Mouse (Mus musculus): ENCODE measurements around the gene Dusp22. TPM values are rescaled to one million over a fixed set of nuclear protein-coding genes. Genes with fewer than 3 reads are reported as not detected.

The Dusp22 gene
- polyA plus RNA-seq, 1 experiment: 25.0 TPM

DNA sequence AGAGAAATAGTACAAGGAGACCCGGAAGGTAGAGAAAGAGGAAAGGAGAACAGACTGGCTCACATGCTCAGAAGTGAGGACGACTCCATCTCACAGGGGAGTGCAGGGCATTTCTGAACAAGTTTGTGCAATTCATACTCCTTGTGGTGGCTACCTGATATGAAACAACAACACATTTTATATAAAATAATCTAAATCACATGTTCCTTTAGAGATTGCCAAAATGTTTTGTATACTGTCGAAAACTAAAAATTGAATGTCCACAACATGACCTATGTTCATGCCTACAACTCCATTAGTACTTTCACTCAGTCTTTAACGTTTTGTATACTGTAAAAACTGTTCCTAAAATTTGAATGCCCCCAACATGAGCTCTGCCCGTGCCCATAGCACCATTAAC is 81.4 kb downstream of the Dusp22 start:
- Histone ChIP-seq H3K27ac (ENCODE audit: control insufficient read depth, insufficient read depth, low read depth, low read length) (no peak overlapping the region), H3K4me3 (ENCODE audit: control insufficient read depth, low read depth, low read length) (no peak overlapping the region)

DNA sequence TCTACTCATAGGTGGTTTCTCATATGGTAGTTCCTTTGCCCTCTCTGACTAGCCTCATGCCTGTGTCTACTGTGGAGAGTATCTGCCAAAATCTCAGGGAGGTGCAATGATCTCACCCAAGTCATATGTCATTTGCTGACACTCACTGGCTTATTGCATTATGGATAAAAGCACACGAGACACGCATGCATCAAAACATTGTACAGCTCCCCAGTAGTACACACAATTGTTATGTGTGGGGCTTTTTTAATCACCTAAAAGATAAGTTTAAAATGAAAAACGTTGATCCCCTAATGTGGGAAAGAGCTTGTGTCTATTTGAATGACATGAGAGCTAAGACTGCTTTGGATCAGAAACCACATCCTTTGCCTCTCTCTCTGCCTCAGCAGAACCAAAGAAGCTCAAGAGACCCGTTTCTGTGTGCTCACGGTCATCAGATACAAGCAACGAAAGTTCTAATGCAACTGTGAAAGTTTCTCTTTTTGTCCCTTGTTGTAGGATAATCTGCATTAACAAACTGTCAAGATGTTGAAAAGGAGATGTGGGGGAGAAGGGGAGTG is 82.7 kb downstream of the Dusp22 start:
- no peak overlapping the region for H3K27ac ChIP-seq (ENCODE audit: control insufficient read depth, insufficient read depth, low read depth, low read length)
- no peaks in the 10 kb centered on the region for H3K27me3 ChIP-seq (ENCODE audit: control insufficient read depth, insufficient read depth, low read length)
- no peaks in the 10 kb centered on the region for H3K36me3 ChIP-seq (ENCODE audit: control insufficient read depth, insufficient read depth, low read length)
- no peaks in the 10 kb centered on the region for H3K4me1 ChIP-seq (ENCODE audit: control insufficient read depth, insufficient read depth, low read length)
- H3K4me3 ChIP-seq (ENCODE audit: control insufficient read depth, low read depth, low read length): no peak overlapping the region
- no peak for TF ChIP-seq CTCF (IDR thresholded peaks at IDR 0.05; ENCODE audit: control insufficient read depth, insufficient read depth, insufficient replicate concordance, low read depth, low read length)
- TF ChIP-seq POLR2A (IDR thresholded peaks at IDR 0.05; ENCODE audit: control insufficient read depth, low read depth, low read length): no peak

More for the DNA sequence above, 81.4 kb downstream of the Dusp22 start:
- Histone ChIP-seq H3K4me1 (ENCODE audit: control insufficient read depth, insufficient read depth, low read length) (no peaks in the 10 kb centered on the region), H3K27me3 (ENCODE audit: control insufficient read depth, insufficient read depth, low read length) (no peaks in the 10 kb centered on the region), H3K36me3 (ENCODE audit: control insufficient read depth, insufficient read depth, low read length) (no peaks in the 10 kb centered on the region)
- TF ChIP-seq POLR2A (IDR thresholded peaks at IDR 0.05; ENCODE audit: control insufficient read depth, low read depth, low read length): no peak
- TF ChIP-seq CTCF (IDR thresholded peaks at IDR 0.05; ENCODE audit: control insufficient read depth, insufficient read depth, insufficient replicate concordance, low read depth, low read length): no peak

DNA sequence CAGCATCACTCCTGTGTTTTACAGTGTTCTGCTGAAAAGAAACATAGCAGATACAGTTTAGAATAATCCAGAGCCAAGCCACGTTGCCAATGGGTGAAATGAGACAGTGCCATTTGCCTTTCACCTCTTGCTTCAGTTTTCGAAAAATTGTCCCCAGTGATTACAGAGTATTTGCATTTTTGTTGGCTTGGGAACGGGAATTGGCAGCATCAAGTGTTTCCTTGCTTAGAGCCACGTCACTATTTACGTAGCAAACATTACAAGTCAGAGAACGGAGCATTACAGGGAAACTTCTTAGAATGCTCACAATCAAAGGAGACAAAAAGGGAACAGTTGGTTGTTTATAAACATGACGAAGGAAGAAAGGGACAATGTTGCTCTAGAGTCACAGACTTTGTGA is 85.3 kb downstream of the Dusp22 start:
- no peak overlapping the region for H3K4me3 ChIP-seq (ENCODE audit: control insufficient read depth, low read depth, low read length)
- peaks cover 13% of the 10 kb centered on the region for H3K4me1 ChIP-seq (ENCODE audit: control insufficient read depth, insufficient read depth, low read length)
- no peaks in the 10 kb centered on the region for H3K36me3 ChIP-seq (ENCODE audit: control insufficient read depth, insufficient read depth, low read length)
- TF ChIP-seq CTCF (IDR thresholded peaks at IDR 0.05; ENCODE audit: control insufficient read depth, insufficient read depth, insufficient replicate concordance, low read depth, low read length) (no peak), POLR2A (IDR thresholded peaks at IDR 0.05; ENCODE audit: control insufficient read depth, low read depth, low read length) (no peak)
- H3K27me3 ChIP-seq (ENCODE audit: control insufficient read depth, insufficient read depth, low read length): peaks cover 2% of the 10 kb centered on the region; the same call in 1 of the 2 replicates
- no peak overlapping the region for H3K27ac ChIP-seq (ENCODE audit: control insufficient read depth, insufficient read depth, low read depth, low read length)

DNA sequence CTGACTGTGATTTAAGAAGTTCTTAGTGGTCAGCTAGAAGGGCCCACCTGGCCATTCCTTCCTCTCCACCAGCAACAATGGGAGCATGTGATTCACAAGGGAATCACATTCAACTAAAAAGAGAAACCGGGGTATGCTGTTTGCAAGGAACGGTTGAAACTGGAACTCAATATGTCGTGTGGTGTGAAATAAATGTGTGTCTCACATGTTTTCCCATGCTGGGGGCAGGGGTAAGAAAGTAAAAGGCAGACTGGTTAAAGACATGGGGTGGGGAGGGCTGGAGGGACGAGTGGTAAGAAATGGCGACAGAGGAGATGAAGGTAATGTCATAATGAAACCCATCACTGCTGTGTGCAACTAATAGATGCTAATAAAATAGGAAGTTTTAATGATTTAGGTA is 87.3 kb downstream of the Dusp22 start:
- Histone ChIP-seq H3K27ac (ENCODE audit: control insufficient read depth, insufficient read depth, low read depth, low read length) (no peak overlapping the region), H3K36me3 (ENCODE audit: control insufficient read depth, insufficient read depth, low read length) (no peaks in the 10 kb centered on the region), H3K27me3 (ENCODE audit: control insufficient read depth, insufficient read depth, low read length) (peaks cover 2% of the 10 kb centered on the region; the same call in 1 of the 2 replicates), H3K4me3 (ENCODE audit: control insufficient read depth, low read depth, low read length) (no peak overlapping the region), H3K4me1 (ENCODE audit: control insufficient read depth, insufficient read depth, low read length) (peaks cover 13% of the 10 kb centered on the region)
- TF ChIP-seq CTCF (IDR thresholded peaks at IDR 0.05; ENCODE audit: control insufficient read depth, insufficient read depth, insufficient replicate concordance, low read depth, low read length) (no peak), POLR2A (IDR thresholded peaks at IDR 0.05; ENCODE audit: control insufficient read depth, low read depth, low read length) (no peak)

DNA sequence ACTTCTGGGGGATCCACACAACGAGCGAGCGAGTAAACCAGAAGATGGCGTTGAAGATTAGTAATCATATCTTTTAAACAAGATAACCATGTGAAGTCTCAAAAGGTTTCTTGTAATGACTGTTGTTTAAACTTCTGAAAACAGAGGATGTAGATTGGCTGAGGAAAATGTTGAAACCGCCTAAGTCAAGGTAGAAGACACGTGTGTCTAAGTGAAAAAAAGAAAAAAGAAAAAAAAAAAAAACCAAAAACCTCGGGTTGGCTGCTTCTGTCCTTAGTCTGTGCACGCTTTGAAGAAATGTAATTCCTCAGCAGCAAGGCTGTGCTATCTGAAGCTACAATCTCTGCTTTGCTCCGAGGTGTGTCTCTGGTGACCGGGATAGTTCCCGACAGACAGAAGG is 87.7 kb downstream of the Dusp22 start:
- Histone ChIP-seq H3K27ac (ENCODE audit: control insufficient read depth, insufficient read depth, low read depth, low read length) (no peak overlapping the region), H3K36me3 (ENCODE audit: control insufficient read depth, insufficient read depth, low read length) (no peaks in the 10 kb centered on the region), H3K4me1 (ENCODE audit: control insufficient read depth, insufficient read depth, low read length) (peaks cover 13% of the 10 kb centered on the region), H3K27me3 (ENCODE audit: control insufficient read depth, insufficient read depth, low read length) (peaks cover 2% of the 10 kb centered on the region; the same call in 1 of the 2 replicates), H3K4me3 (ENCODE audit: control insufficient read depth, low read depth, low read length) (no peak overlapping the region)
- no peak for TF ChIP-seq POLR2A (IDR thresholded peaks at IDR 0.05; ENCODE audit: control insufficient read depth, low read depth, low read length)
- no peak for TF ChIP-seq CTCF (IDR thresholded peaks at IDR 0.05; ENCODE audit: control insufficient read depth, insufficient read depth, insufficient replicate concordance, low read depth, low read length)

DNA sequence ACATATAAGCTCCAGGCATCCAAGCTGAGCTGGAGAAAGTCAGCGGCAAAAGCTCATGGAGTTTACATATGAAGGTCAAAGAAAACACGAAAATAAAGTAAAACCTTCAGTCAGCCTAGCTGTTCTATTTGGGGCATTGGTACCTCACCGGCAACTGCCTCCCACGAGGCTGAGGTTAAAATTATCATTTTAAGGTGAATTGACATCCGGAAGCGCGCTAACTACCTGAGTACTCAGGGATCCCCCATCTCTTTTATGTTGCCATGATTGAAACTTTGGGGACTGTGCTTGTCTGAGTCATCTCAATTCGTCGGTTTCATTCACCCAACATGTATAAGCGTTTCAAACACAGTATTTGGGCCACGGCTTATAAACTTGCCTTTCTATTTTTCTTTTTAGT is 88.5 kb downstream of the Dusp22 start:
- H3K4me3 ChIP-seq (ENCODE audit: control insufficient read depth, low read depth, low read length): no peak overlapping the region
- peaks cover 2% of the 10 kb centered on the region; the same call in 1 of the 2 replicates for H3K27me3 ChIP-seq (ENCODE audit: control insufficient read depth, insufficient read depth, low read length)

DNA sequence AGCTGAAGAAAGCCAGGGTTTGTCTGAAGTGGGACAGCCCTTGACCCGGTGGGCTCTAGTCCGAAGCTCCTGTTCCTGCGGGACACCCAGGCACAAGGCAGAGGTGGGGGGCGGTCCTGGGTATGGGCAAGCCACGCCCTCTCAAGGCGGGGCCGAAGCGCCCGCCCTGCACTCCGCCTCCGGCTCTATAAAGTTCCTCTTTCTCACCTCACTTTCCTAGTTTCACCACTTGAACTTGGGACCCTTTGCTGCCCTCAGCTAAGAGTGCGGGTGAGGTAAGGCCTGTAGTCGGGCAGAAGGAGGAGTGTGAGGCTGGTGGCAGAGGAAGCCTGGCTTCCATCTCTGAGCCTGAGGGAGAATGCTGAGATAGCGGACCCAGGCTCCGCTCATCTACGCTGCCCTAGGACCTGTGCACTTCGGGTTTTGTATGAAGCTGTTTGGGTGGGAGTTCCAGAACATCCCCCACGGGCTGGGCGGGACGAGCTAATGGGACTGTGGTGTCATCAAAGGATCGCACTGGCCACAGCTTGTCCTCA is 89.3 kb downstream of the Dusp22 start, which contains the start of gene Irf4:
Gene Irf4 (plus strand): TSS at position 206 of the 536 bp plus-strand sequence.
- Histone ChIP-seq H3K4me1 (ENCODE audit: control insufficient read depth, insufficient read depth, low read length) (peaks cover 13% of the 10 kb centered on the region), H3K4me3 (ENCODE audit: control insufficient read depth, low read depth, low read length) (peak within 1 kb of the TSS; percentile 73), H3K27ac (ENCODE audit: control insufficient read depth, insufficient read depth, low read depth, low read length) (no peak within 1 kb of the TSS), H3K36me3 (ENCODE audit: control insufficient read depth, insufficient read depth, low read length) (no peaks in the 10 kb centered on the region), H3K27me3 (ENCODE audit: control insufficient read depth, insufficient read depth, low read length) (peaks cover 2% of the 10 kb centered on the region; the same call in 1 of the 2 replicates)
- TF ChIP-seq POLR2A (IDR thresholded peaks at IDR 0.05; ENCODE audit: control insufficient read depth, low read depth, low read length) (no peak), CTCF (IDR thresholded peaks at IDR 0.05; ENCODE audit: control insufficient read depth, insufficient read depth, insufficient replicate concordance, low read depth, low read length) (no peak)

More for the DNA sequence above, 88.5 kb downstream of the Dusp22 start:
- TF ChIP-seq CTCF (IDR thresholded peaks at IDR 0.05; ENCODE audit: control insufficient read depth, insufficient read depth, insufficient replicate concordance, low read depth, low read length) (no peak), POLR2A (IDR thresholded peaks at IDR 0.05; ENCODE audit: control insufficient read depth, low read depth, low read length) (no peak)
- no peak overlapping the region for H3K27ac ChIP-seq (ENCODE audit: control insufficient read depth, insufficient read depth, low read depth, low read length)
- H3K36me3 ChIP-seq (ENCODE audit: control insufficient read depth, insufficient read depth, low read length): no peaks in the 10 kb centered on the region
- H3K4me1 ChIP-seq (ENCODE audit: control insufficient read depth, insufficient read depth, low read length): peaks cover 13% of the 10 kb centered on the region

Measured in testis, adult 2 months (tissue).